Mouse (Mus musculus): ENCODE measurements around the gene Olfr549. TPM values are rescaled to one million over a fixed set of nuclear protein-coding genes. Genes with fewer than 3 reads are reported as not detected.

The Olfr549 gene
- polyA plus RNA-seq, 1 experiment from 2014 or later: not detected

GRCm38 (mm10) chr7:102566219-102566618, 16.5 kb downstream of the Olfr549 start:
- ATAC-seq (ENCODE audit: insufficient read depth, low FRiP score, low TSS enrichment) (no peak), DNase-seq (ENCODE audit: low spot score) (no peak)
- H3K4me2 ChIP-seq (ENCODE audit: low read depth): no peak overlapping the region
- no peaks in the 10 kb centered on the region for H3K27me3 ChIP-seq (ENCODE audit: control insufficient read depth, insufficient read depth, low read length)
- H3K9me3 ChIP-seq (ENCODE audit: control insufficient read depth, low read length): no peaks in the 10 kb centered on the region
- WGBS: 87% methylated on average over 4 of the region's 4 CpGs
- no peak overlapping the region for H3K27ac ChIP-seq (ENCODE audit: low read depth, low read length)
- no peak overlapping the region for H3K9ac ChIP-seq (ENCODE audit: low read length)
- H3K4me1 ChIP-seq (ENCODE audit: control insufficient read depth, insufficient read depth, low read length): 0 out of 2 replicates have a peak, but pooled peaks cover 3% of the 10 kb centered on the region
- H3K36me3 ChIP-seq (ENCODE audit: control insufficient read depth, insufficient read depth, low read length): no peaks in the 10 kb centered on the region
- no peak overlapping the region for H3K4me3 ChIP-seq (ENCODE audit: low read depth, low read length)

DNA sequence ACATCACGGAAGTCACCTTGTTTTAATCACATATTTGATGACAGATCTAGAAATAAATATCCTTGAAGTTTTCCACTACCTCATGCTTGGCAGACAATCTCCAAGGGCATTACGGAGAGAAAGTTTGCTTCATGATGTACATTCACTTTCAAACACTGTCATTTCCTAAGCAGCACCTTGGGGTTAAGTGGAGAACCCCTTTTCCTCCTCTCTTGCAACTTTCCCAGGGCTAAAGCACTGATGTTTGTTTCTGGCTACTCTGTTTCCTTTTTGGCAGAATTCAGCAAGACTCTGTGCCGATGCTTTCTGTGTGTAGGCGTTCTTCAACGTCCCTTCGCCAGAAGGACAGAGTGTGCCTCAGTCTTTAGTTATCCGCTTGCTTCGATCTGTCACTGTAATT, 21.5 kb downstream of the Olfr549 start, which contains the start of gene Olfr550:
Gene Olfr550 (plus strand): TSS at position 301 of the 400 bp plus-strand sequence.
- Histone ChIP-seq H3K27ac (ENCODE audit: low read depth, low read length) (no peak within 1 kb of the TSS), H3K4me1 (ENCODE audit: control insufficient read depth, insufficient read depth, low read length) (no peaks in the 10 kb centered on the region), H3K27me3 (ENCODE audit: control insufficient read depth, insufficient read depth, low read length) (no peaks in the 10 kb centered on the region), H3K4me3 (ENCODE audit: low read depth, low read length) (no peak within 1 kb of the TSS), H3K9ac (ENCODE audit: low read length) (no peak within 1 kb of the TSS), H3K9me3 (ENCODE audit: control insufficient read depth, low read length) (no peaks in the 10 kb centered on the region), H3K4me2 (ENCODE audit: low read depth) (no peak within 1 kb of the TSS), H3K36me3 (ENCODE audit: control insufficient read depth, insufficient read depth, low read length) (no peaks in the 10 kb centered on the region)
- WGBS: 91% methylated on average over 8 of the region's 8 CpGs
- ATAC-seq (ENCODE audit: insufficient read depth, low FRiP score, low TSS enrichment) (no peak), DNase-seq (ENCODE audit: low spot score) (no peak)

DNA sequence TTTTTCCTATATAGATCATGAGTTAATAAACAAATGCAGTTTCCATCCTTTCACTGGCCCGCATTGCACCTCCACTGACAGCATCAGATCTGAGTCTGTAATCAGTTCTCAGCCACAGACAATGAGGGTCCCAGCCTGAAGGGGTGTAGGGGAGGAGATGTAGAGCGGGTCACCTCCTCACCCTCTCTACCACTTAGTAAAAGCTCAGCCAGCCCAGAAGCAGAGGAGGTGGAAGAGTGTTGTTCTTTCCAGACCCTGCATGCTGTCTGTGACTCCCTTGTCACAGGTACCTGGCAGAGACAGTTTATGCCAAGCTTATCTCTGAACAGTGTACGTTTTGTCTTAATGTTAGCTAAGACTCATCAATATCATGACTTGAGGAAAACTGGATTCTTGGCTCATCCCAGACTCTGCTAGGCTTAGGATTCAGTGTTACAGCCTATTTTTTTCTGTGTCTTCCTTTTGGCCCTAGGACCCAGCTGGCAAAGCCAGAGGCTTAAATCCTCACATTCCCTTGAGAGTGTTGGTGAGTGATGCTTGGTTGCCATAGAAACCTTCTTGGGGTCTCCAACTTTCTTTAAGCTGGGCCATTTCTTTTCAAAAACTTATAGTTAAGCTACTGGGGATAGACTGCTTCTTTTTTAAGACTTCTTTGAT, 23.6 kb downstream of the Olfr549 start:
- ATAC-seq (ENCODE audit: insufficient read depth, low FRiP score, low TSS enrichment) (no peak), DNase-seq (ENCODE audit: low spot score) (no peak)
- no peaks in the 10 kb centered on the region for H3K4me1 ChIP-seq (ENCODE audit: control insufficient read depth, insufficient read depth, low read length)
- H3K4me3 ChIP-seq (ENCODE audit: low read depth, low read length): no peak overlapping the region
- 84% methylated on average over 3 of the region's 3 CpGs for WGBS
- H3K9ac ChIP-seq (ENCODE audit: low read length): no peak overlapping the region
- H3K27me3 ChIP-seq (ENCODE audit: control insufficient read depth, insufficient read depth, low read length): no peaks in the 10 kb centered on the region
- no peak overlapping the region for H3K27ac ChIP-seq (ENCODE audit: low read depth, low read length)
- no peaks in the 10 kb centered on the region for H3K36me3 ChIP-seq (ENCODE audit: control insufficient read depth, insufficient read depth, low read length)
- H3K9me3 ChIP-seq (ENCODE audit: control insufficient read depth, low read length): no peaks in the 10 kb centered on the region
- no peak overlapping the region for H3K4me2 ChIP-seq (ENCODE audit: low read depth)

- Histone ChIP-seq H3K4me1 (ENCODE audit: control insufficient read depth, insufficient read depth, low read length) (no peaks in the 10 kb centered on the region), H3K4me2 (ENCODE audit: low read depth) (no peak overlapping the region), H3K9me3 (ENCODE audit: control insufficient read depth, low read length) (no peaks in the 10 kb centered on the region), H3K4me3 (ENCODE audit: low read depth, low read length) (no peak overlapping the region), H3K27ac (ENCODE audit: low read depth, low read length) (no peak overlapping the region), H3K9ac (ENCODE audit: low read length) (no peak overlapping the region), H3K27me3 (ENCODE audit: control insufficient read depth, insufficient read depth, low read length) (no peaks in the 10 kb centered on the region), H3K36me3 (ENCODE audit: control insufficient read depth, insufficient read depth, low read length) (no peaks in the 10 kb centered on the region)
- ATAC-seq (ENCODE audit: insufficient read depth, low FRiP score, low TSS enrichment) (no peak), DNase-seq (ENCODE audit: low spot score) (no peak)
- 74% methylated on average over 6 of the region's 6 CpGs for WGBS
Measured at GRCm38 (mm10) chr7:102575998-102576397, 26.3 kb downstream of the Olfr549 start.

- Histone ChIP-seq H3K4me1 (ENCODE audit: control insufficient read depth, insufficient read depth, low read length) (no peaks in the 10 kb centered on the region), H3K9me3 (ENCODE audit: control insufficient read depth, low read length) (no peaks in the 10 kb centered on the region), H3K4me2 (ENCODE audit: low read depth) (no peak within 1 kb of the TSS), H3K27me3 (ENCODE audit: control insufficient read depth, insufficient read depth, low read length) (no peaks in the 10 kb centered on the region), H3K9ac (ENCODE audit: low read length) (no peak within 1 kb of the TSS), H3K4me3 (ENCODE audit: low read depth, low read length) (no peak within 1 kb of the TSS), H3K27ac (ENCODE audit: low read depth, low read length) (no peak within 1 kb of the TSS), H3K36me3 (ENCODE audit: control insufficient read depth, insufficient read depth, low read length) (no peaks in the 10 kb centered on the region)
- WGBS: 93% methylated on average over 3 of the region's 3 CpGs
- no peak for DNase-seq (ENCODE audit: low spot score)
- no peak for ATAC-seq (ENCODE audit: insufficient read depth, low FRiP score, low TSS enrichment)
Measured at GRCm38 (mm10) chr7:102591786-102592185, 42.1 kb downstream of the Olfr549 start, which contains the start of gene Olfr551. Olfr551 (minus strand) TSS chr7:102591886.

DNA sequence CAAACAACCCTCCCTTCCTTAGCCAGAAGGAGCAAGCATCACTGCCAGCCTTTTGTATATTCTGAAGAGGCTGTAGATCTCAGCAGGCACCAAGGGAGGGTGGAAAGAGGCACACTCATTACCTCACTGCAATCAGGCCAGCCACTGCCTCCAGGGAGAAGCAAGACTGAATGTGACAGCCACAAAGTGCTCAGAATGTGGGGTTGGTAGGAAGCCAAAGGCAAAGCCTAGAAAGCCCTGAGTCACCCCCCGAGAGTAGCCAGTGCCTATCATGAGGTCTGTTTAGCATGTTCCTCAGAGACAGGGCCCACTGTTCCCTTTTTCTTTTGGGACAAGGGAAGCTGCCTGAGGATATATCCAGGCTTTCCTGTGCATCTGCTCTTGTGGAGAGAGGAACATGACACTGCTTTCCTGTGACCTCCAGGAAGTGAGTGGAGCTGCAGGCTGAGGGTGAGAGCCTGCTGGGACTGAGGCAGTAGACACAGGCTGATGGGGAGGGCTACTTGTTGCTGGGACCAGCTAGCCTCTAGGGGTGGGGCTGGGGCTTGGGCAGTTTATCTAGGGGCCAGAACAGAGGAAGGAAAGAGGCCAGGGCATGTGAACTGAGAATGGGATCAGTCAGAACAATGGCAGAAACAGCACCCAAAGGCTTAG, 47.8 kb downstream of the Olfr549 start, which contains the start of gene Olfr552:
Gene Olfr552 (plus strand): TSS at position 393 of the 654 bp plus-strand sequence.
- DNase-seq (ENCODE audit: low spot score): no peak
- 85% methylated on average over 1 of the region's 1 CpGs for WGBS

More for the DNA sequence above, 47.8 kb downstream of the Olfr549 start, which contains the start of gene Olfr552:
- no peak within 1 kb of the TSS for H3K4me3 ChIP-seq (ENCODE audit: low read depth, low read length)
- H3K9ac ChIP-seq (ENCODE audit: low read length): no peak within 1 kb of the TSS
- no peak within 1 kb of the TSS for H3K27ac ChIP-seq (ENCODE audit: low read depth, low read length)
- no peaks in the 10 kb centered on the region for H3K9me3 ChIP-seq (ENCODE audit: control insufficient read depth, low read length)
- H3K4me1 ChIP-seq (ENCODE audit: control insufficient read depth, insufficient read depth, low read length): no peaks in the 10 kb centered on the region
- H3K27me3 ChIP-seq (ENCODE audit: control insufficient read depth, insufficient read depth, low read length): no peaks in the 10 kb centered on the region
- H3K36me3 ChIP-seq (ENCODE audit: control insufficient read depth, insufficient read depth, low read length): no peaks in the 10 kb centered on the region
- no peak for ATAC-seq (ENCODE audit: insufficient read depth, low FRiP score, low TSS enrichment)
- H3K4me2 ChIP-seq (ENCODE audit: low read depth): no peak within 1 kb of the TSS

Other genes with a start within 250 kb of the Olfr549 start
- 203 and 211 TPM in 2 replicates for gene Rrm1, start 108.2 kb upstream of the Olfr549 start, polyA plus RNA-seq (2014; fragmentation: Nextera tagmentation; extraction: Ambion mirVana)
- 0.31 TPM in 1 of 2 replicates, not detected in the other for gene Olfr543, start 68.2 kb upstream of the Olfr549 start, polyA plus RNA-seq (2014; fragmentation: Nextera tagmentation; extraction: Ambion mirVana)
- 0.07 and 0.16 TPM in 2 replicates for gene Olfr544, start 61.6 kb upstream of the Olfr549 start, polyA plus RNA-seq (2014; fragmentation: Nextera tagmentation; extraction: Ambion mirVana)
- 0.08 TPM in 1 of 2 replicates, not detected in the other for gene Olfr545, start 50.3 kb upstream of the Olfr549 start, polyA plus RNA-seq (2014; fragmentation: Nextera tagmentation; extraction: Ambion mirVana)
- not detected in 2 replicates for gene Olfr547, start 15.1 kb upstream of the Olfr549 start, polyA plus RNA-seq (2014; fragmentation: Nextera tagmentation; extraction: Ambion mirVana)
- not detected in 2 replicates for gene Olfr548-ps1, start 9.0 kb upstream of the Olfr549 start, polyA plus RNA-seq (2014; fragmentation: Nextera tagmentation; extraction: Ambion mirVana)
- 0.13 and 0.14 TPM in 2 replicates for gene Trim21, start 15.6 kb downstream of the Olfr549 start, polyA plus RNA-seq (2014; fragmentation: Nextera tagmentation; extraction: Ambion mirVana)
- not detected in 2 replicates for gene Olfr550, start 21.6 kb downstream of the Olfr549 start, polyA plus RNA-seq (2014; fragmentation: Nextera tagmentation; extraction: Ambion mirVana)
- not detected in 2 replicates for gene Olfr551, start 42.0 kb downstream of the Olfr549 start, polyA plus RNA-seq (2014; fragmentation: Nextera tagmentation; extraction: Ambion mirVana)
- not detected in 2 replicates for gene Olfr552, start 47.9 kb downstream of the Olfr549 start, polyA plus RNA-seq (2014; fragmentation: Nextera tagmentation; extraction: Ambion mirVana)
- gene Olfr553, start 68.3 kb downstream of the Olfr549 start, polyA plus RNA-seq (2014; fragmentation: Nextera tagmentation; extraction: Ambion mirVana): not detected in 2 replicates
- not detected in 2 replicates for gene Olfr554, start 88.6 kb downstream of the Olfr549 start, polyA plus RNA-seq (2014; fragmentation: Nextera tagmentation; extraction: Ambion mirVana)
- not detected in 2 replicates for gene Olfr555, start 109.0 kb downstream of the Olfr549 start, polyA plus RNA-seq (2014; fragmentation: Nextera tagmentation; extraction: Ambion mirVana)
- not detected in 2 replicates for gene Olfr556, start 115.0 kb downstream of the Olfr549 start, polyA plus RNA-seq (2014; fragmentation: Nextera tagmentation; extraction: Ambion mirVana)
- gene Trim68, start 137.5 kb downstream of the Olfr549 start, polyA plus RNA-seq (2014; fragmentation: Nextera tagmentation; extraction: Ambion mirVana): 10.2 and 11.2 TPM in 2 replicates
- not detected in 2 replicates for gene Olfr557, start 146.0 kb downstream of the Olfr549 start, polyA plus RNA-seq (2014; fragmentation: Nextera tagmentation; extraction: Ambion mirVana)
- gene Olfr558, start 152.3 kb downstream of the Olfr549 start, polyA plus RNA-seq (2014; fragmentation: Nextera tagmentation; extraction: Ambion mirVana): 0.53 and 0.55 TPM in 2 replicates
- gene Olfr33, start 169.2 kb downstream of the Olfr549 start, polyA plus RNA-seq (2014; fragmentation: Nextera tagmentation; extraction: Ambion mirVana): not detected in 2 replicates
- not detected in 2 replicates for gene Olfr559, start 177.6 kb downstream of the Olfr549 start, polyA plus RNA-seq (2014; fragmentation: Nextera tagmentation; extraction: Ambion mirVana)
- not detected in 2 replicates for gene Olfr560, start 209.5 kb downstream of the Olfr549 start, polyA plus RNA-seq (2014; fragmentation: Nextera tagmentation; extraction: Ambion mirVana)
- not detected in 2 replicates for gene Olfr78, start 209.6 kb downstream of the Olfr549 start, polyA plus RNA-seq (2014; fragmentation: Nextera tagmentation; extraction: Ambion mirVana)
- not detected in 2 replicates for gene Olfr561, start 221.4 kb downstream of the Olfr549 start, polyA plus RNA-seq (2014; fragmentation: Nextera tagmentation; extraction: Ambion mirVana)